Mouse (Mus musculus): ENCODE data around the gene Dusp18. TPM values are rescaled to one million over a fixed set of nuclear protein-coding genes. Genes with fewer than 3 reads are reported as not detected.

Dusp18 gene
- total and polyA plus RNA-seq, 3 experiments: 2.8 to 6.6 (median 4.8) TPM

DNA sequence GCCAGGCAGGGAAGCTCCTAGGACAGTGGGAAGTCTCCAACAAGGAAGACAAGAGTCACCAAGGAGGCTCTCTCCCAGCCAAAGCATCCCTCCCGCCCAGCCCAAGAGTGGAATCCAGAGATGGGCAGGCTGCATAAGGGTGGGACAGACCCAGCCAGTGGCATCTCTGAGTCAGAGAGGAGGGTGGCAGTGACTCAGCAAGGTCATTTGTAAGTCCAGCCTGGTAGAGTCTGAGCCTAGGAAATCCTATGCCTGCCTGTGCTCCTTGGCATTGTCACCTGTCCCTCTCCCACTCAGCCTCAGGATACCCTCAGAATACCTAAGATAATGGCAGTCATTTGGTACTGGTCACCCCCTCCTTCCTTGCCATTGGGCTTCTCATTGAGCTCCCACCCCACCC lies 10.4 kb downstream of the Dusp18 start:
- no peak overlapping the region for H3K27ac ChIP-seq (ENCODE audit: insufficient read depth, low read depth)
- DNase-seq (ENCODE audit: extremely low read depth): no peak
- H3K79me2 ChIP-seq (replicated peaks; ENCODE audit: control insufficient read depth, extremely low read depth, insufficient read depth, poor library complexity, severe bottlenecking): no peaks in the 10 kb centered on the region
- no peak overlapping the region for H3K4me2 ChIP-seq (ENCODE audit: insufficient read depth, low read depth, poor library complexity, severe bottlenecking)
- H3K4me3 ChIP-seq (replicated peaks in 1 of 3; ENCODE audit: low read depth in 2 of 3, low read length in 2 of 3, poor library complexity in 1 of 3): no peak overlapping the region
- in situ Hi-C loops (cut with MboI; ENCODE audit: low pct_ligation_motif_present, low pct_unique_long_range_greater_than_20kb, low sequenced_read_pairs): loop anchor here (25.0 kb wide), 1 partner anchor 368 kb away; the partner anchor contains the start of gene Smtn
- TF ChIP-seq MAX (IDR thresholded peaks at IDR 0.05; ENCODE audit: low read length): no peak
- no peak for TF ChIP-seq MYC (IDR thresholded peaks at IDR 0.05; ENCODE audit: low read depth, low read length)
- peaks cover 8 to 19% of the 10 kb centered on the region in 2 experiments for H3K4me1 ChIP-seq (ENCODE audit: control insufficient read depth in 1 of 2, insufficient read depth in 2 of 2)
- H3K27me3 ChIP-seq (replicated peaks): no peaks in the 10 kb centered on the region
- dilution Hi-C loops (cut with MboI; ENCODE audit: extremely low pct_ligation_motif_present, extremely low pct_unique_long_range_greater_than_20kb, low sequenced_read_pairs): no loop called here
- no peaks in the 10 kb centered on the region for H3K9me3 ChIP-seq (replicated peaks; ENCODE audit: low read length)
- H3K36me3 ChIP-seq (replicated peaks in 1 of 2; ENCODE audit: control insufficient read depth in 1 of 2, insufficient read depth in 1 of 2, low read length in 1 of 2): peaks cover 14 to 39% of the 10 kb centered on the region in 2 experiments
- no peak overlapping the region for H3K9ac ChIP-seq (ENCODE audit: insufficient read depth, low read depth)

DNA sequence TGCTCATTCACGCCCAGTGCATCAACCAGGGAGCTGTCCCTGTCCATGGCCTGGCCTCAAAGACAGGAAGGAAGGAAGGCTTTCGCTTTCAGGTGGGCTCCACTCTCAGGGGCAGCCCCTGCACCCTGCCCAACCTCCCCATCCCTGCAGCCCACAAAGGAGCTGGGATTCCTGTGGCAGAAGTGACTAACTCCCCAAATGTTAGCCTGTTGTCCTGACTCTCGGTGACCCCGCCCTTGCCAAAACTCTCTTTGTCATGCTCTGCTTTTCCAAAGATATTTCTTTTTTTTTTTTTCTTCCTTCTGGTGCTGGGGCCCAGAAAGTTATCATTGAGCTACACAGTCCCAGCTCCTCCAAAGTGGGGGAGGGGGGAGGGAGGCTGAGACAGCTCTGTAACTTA lies 14.2 kb downstream of the Dusp18 start:
- Histone ChIP-seq H3K27ac (ENCODE audit: insufficient read depth, low read depth) (no peak overlapping the region), H3K4me3 (replicated peaks in 1 of 3; ENCODE audit: low read depth in 2 of 3, low read length in 2 of 3, poor library complexity in 1 of 3) (no peak overlapping the region), H3K9ac (ENCODE audit: insufficient read depth, low read depth) (no peak overlapping the region), H3K79me2 (replicated peaks; ENCODE audit: control insufficient read depth, extremely low read depth, insufficient read depth, poor library complexity, severe bottlenecking) (no peaks in the 10 kb centered on the region), H3K27me3 (replicated peaks) (peaks cover 8% of the 10 kb centered on the region), H3K36me3 (replicated peaks in 1 of 2; ENCODE audit: control insufficient read depth in 1 of 2, insufficient read depth in 1 of 2, low read length in 1 of 2) (peaks cover 14 to 37% of the 10 kb centered on the region in 2 experiments), H3K9me3 (replicated peaks; ENCODE audit: low read length) (no peaks in the 10 kb centered on the region), H3K4me1 (ENCODE audit: control insufficient read depth in 1 of 2, insufficient read depth in 2 of 2) (peaks cover 28 to 45% of the 10 kb centered on the region in 2 experiments), H3K4me2 (ENCODE audit: insufficient read depth, low read depth, poor library complexity, severe bottlenecking) (no peak overlapping the region)
- dilution Hi-C loops (cut with MboI; ENCODE audit: extremely low pct_ligation_motif_present, extremely low pct_unique_long_range_greater_than_20kb, low sequenced_read_pairs): no loop called here
- no peak for DNase-seq (ENCODE audit: extremely low read depth)
- TF ChIP-seq ZMIZ1 (IDR thresholded peaks at IDR 0.05; ENCODE audit: low read depth, low read length) (no peak), ETS1 (conservative IDR thresholded peaks at IDR 0.05; ENCODE audit: low read depth, low read length) (no peak), TBP (conservative IDR thresholded peaks at IDR 0.05; ENCODE audit: low read depth, low read length) (no peak), POLR2A (IDR thresholded peaks at IDR 0.05; ENCODE audit: low read depth, low read length) (no peak)
- in situ Hi-C loops (cut with MboI; ENCODE audit: low pct_ligation_motif_present, low pct_unique_long_range_greater_than_20kb, low sequenced_read_pairs): loop anchor here (25.0 kb wide), 1 partner anchor 372 kb away; the partner anchor contains the start of gene Smtn

DNA sequence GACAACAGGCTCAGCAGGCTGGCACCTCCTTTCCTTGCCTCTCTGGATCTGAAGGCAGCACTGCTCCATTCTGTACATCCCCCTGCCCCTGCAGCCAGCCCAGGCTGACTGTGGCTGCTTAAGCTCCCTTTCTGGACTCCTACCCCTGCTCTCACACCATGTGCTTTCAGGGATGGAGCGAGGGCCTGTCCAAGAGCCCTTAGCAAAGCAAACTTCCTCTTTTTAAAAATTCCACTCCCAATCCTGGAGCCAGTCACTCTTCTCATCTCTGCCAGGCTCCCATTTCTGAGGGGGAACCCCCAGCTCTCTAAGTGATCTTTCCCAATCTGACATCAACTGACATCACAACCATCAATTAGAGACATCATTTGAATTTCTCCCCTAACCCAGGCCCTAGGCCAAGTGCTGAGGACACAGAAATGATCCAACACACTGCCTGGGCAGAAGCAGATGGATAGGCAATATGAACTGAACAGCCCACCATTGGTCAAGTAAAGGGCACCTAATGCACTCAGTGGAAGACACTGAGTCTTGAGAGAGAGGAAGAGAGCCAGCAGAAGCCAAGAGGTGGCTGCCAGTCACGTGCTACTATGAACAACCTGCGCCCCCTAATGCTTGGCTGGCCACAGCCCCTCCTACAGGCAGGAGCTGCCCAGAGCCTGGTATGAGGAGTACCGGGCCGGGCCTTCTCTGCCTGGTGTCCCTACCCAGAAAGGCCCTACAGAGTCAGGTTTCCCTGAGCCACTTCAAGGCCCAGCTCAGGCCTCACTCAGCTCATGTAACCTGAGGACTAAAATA lies 15.7 kb downstream of the Dusp18 start:
- in situ Hi-C loops (cut with MboI; ENCODE audit: low pct_ligation_motif_present, low pct_unique_long_range_greater_than_20kb, low sequenced_read_pairs) (loop anchor here (25.0 kb wide), 1 partner anchor 373 kb away; the partner anchor contains the start of gene Smtn), dilution Hi-C loops (cut with MboI; ENCODE audit: extremely low pct_ligation_motif_present, extremely low pct_unique_long_range_greater_than_20kb, low sequenced_read_pairs) (no loop called here)
- Histone ChIP-seq H3K27ac (ENCODE audit: insufficient read depth, low read depth) (no peak overlapping the region), H3K79me2 (replicated peaks; ENCODE audit: control insufficient read depth, extremely low read depth, insufficient read depth, poor library complexity, severe bottlenecking) (no peaks in the 10 kb centered on the region), H3K4me2 (ENCODE audit: insufficient read depth, low read depth, poor library complexity, severe bottlenecking) (peak overlapping the region; percentile 26), H3K36me3 (replicated peaks in 1 of 2; ENCODE audit: control insufficient read depth in 1 of 2, insufficient read depth in 1 of 2, low read length in 1 of 2) (peaks cover 14 to 26% of the 10 kb centered on the region in 2 experiments), H3K4me1 (ENCODE audit: control insufficient read depth in 1 of 2, insufficient read depth in 2 of 2) (peaks cover 28 to 46% of the 10 kb centered on the region in 2 experiments), H3K27me3 (replicated peaks) (peaks cover 10% of the 10 kb centered on the region), H3K9ac (ENCODE audit: insufficient read depth, low read depth) (no peak overlapping the region), H3K9me3 (replicated peaks; ENCODE audit: low read length) (no peaks in the 10 kb centered on the region), H3K4me3 (replicated peaks in 1 of 3; ENCODE audit: low read depth in 2 of 3, low read length in 2 of 3, poor library complexity in 1 of 3) (peak overlapping the region in 1 of 3 experiments; percentile 12)
- DNase-seq (ENCODE audit: extremely low read depth): no peak
- TF ChIP-seq SIN3A (IDR thresholded peaks at IDR 0.05; ENCODE audit: low read length) (no peak), CHD2 (IDR thresholded peaks at IDR 0.05; ENCODE audit: low read length) (no peak), USF2 (conservative IDR thresholded peaks at IDR 0.05; ENCODE audit: low read depth, low read length) (no peak), MAZ (IDR thresholded peaks at IDR 0.05; ENCODE audit: low read depth, low read length) (no peak), CTCF (conservative IDR thresholded peaks at IDR 0.05 in 1 of 2, IDR thresholded peaks at IDR 0.05 in 1 of 2; ENCODE audit: low read depth in 2 of 2, low read length in 2 of 2) (peak in 1 of 2 experiments; percentile 4; a peak in 1 of 4 replicates), UBTF (IDR thresholded peaks at IDR 0.05; ENCODE audit: low read depth, low read length) (no peak), MAX (IDR thresholded peaks at IDR 0.05; ENCODE audit: low read length) (no peak; the same call in 1 of the 2 replicates), IRF4 (IDR thresholded peaks at IDR 0.05; ENCODE audit: low read depth, low read length) (no peak), ETS1 (conservative IDR thresholded peaks at IDR 0.05; ENCODE audit: low read depth, low read length) (no peak), NELFE (IDR thresholded peaks at IDR 0.05; ENCODE audit: low read depth, low read length) (no peak), MAFK (IDR thresholded peaks at IDR 0.05; ENCODE audit: insufficient replicate concordance, low read length) (no peak), NRF1 (IDR thresholded peaks at IDR 0.05; ENCODE audit: low read depth, low read length) (no peak), MYC (IDR thresholded peaks at IDR 0.05; ENCODE audit: low read depth, low read length) (no peak), CHD1 (IDR thresholded peaks at IDR 0.05; ENCODE audit: low read depth, low read length) (no peak), GABPA (IDR thresholded peaks at IDR 0.05; ENCODE audit: insufficient replicate concordance, low read depth, low read length) (no peak), EP300 (IDR thresholded peaks at IDR 0.05; ENCODE audit: low read length) (no peak), ZC3H11A (IDR thresholded peaks at IDR 0.05; ENCODE audit: low read depth, low read length) (no peak), RCOR1 (conservative IDR thresholded peaks at IDR 0.05; ENCODE audit: low read depth, low read length) (no peak), KAT2A (IDR thresholded peaks at IDR 0.05; ENCODE audit: insufficient replicate concordance, low read length) (no peak), HCFC1 (IDR thresholded peaks at IDR 0.05; ENCODE audit: low read depth, low read length) (no peak), JUN (IDR thresholded peaks at IDR 0.05; ENCODE audit: insufficient read depth, low read depth, low read length) (no peak), POLR2A (IDR thresholded peaks at IDR 0.05; ENCODE audit: low read depth, low read length) (no peak)
